7 mouse cellular contexts compared by ENCODE assay signal in genomic region chr11:121649900-121650299, GRCm38 (mm10). TPM values are rescaled to one million over a fixed set of nuclear protein-coding genes. Genes with fewer than 3 reads are reported as not detected.
A peak's percentile ranks its signal among the peaks of the same experiment; 100 is the strongest.
DNase-seq lines count a peak whose midpoint lies in the region; ATAC-seq and TF ChIP-seq lines count a peak whose summit lies in the region.

No protein-coding gene starts in this region.

- TF ChIP-seq CTCF in lung, postnatal 0 days (IDR thresholded peaks at IDR 0.05) = peak; percentile 60

- no peak overlapping the region for H3K4me3 ChIP-seq in midbrain, embryonic 11.5 days (ENCODE audit: low read depth, low read length)
- no peak overlapping the region for H3K4me3 ChIP-seq in midbrain, embryonic 16.5 days (ENCODE audit: low read depth, low read length)
- H3K4me3 ChIP-seq in lung, postnatal 0 days (ENCODE audit: low read depth, low read length) = no peak overlapping the region

- peak; percentile 44 for DNase-seq in midbrain, embryonic 11.5 days (ENCODE audit: low spot score, missing footprints)
- peak; percentile 41 to 61 for DNase-seq in heart, adult 9 months (ENCODE audit: low spot score in 2 of 2)
- DNase-seq in lung, postnatal 0 days (ENCODE audit: low spot score) = peak; percentile 61
- DNase-seq in adipocyte (ENCODE audit: low spot score) = no peak

- WGBS in midbrain, embryonic 11.5 days = 82% methylated on average over 10 of the region's 10 CpGs
- WGBS in midbrain, embryonic 16.5 days = 77% methylated on average over 10 of the region's 10 CpGs
- WGBS in lung, postnatal 0 days = 51% methylated on average over 10 of the region's 10 CpGs

- H3K4me2 ChIP-seq in midbrain, embryonic 11.5 days = no peak overlapping the region
- H3K4me2 ChIP-seq in midbrain, embryonic 16.5 days (ENCODE audit: low read length) = no peak overlapping the region
- no peak overlapping the region for H3K4me2 ChIP-seq in lung, postnatal 0 days (replicated peaks; ENCODE audit: low read depth, low read length)

- H3K27ac ChIP-seq in midbrain, embryonic 11.5 days (ENCODE audit: low read depth, low read length) = no peak overlapping the region
- H3K27ac ChIP-seq in midbrain, embryonic 16.5 days (ENCODE audit: low read length) = no peak overlapping the region
- no peak overlapping the region for H3K27ac ChIP-seq in lung, postnatal 0 days (ENCODE audit: low read length)

- H3K9ac ChIP-seq in midbrain, embryonic 11.5 days (ENCODE audit: low read length) = no peak overlapping the region
- H3K9ac ChIP-seq in midbrain, embryonic 16.5 days (ENCODE audit: low read depth, low read length) = no peak overlapping the region
- H3K9ac ChIP-seq in lung, postnatal 0 days (replicated peaks; ENCODE audit: low read depth) = no peak overlapping the region

- ATAC-seq in midbrain, embryonic 11.5 days (ENCODE audit: low FRiP score) = no peak
- no peak for ATAC-seq in midbrain, embryonic 16.5 days
- ATAC-seq in common myeloid progenitor, adult 5-6 weeks (replicated peaks; ENCODE audit: low read depth, poor library complexity, severe bottlenecking) = 0 out of 2 replicates have a peak, but pooled peaks have one; percentile 25
- peak; percentile 60 for ATAC-seq in lung, postnatal 0 days
- no peak for ATAC-seq in granulocyte monocyte progenitor cell, adult 5-6 weeks (replicated peaks; ENCODE audit: poor library complexity, severe bottlenecking)

- H3K4me1 ChIP-seq in midbrain, embryonic 11.5 days (ENCODE audit: control insufficient read depth, insufficient read depth, low read length) = no peaks in the 10 kb centered on the region
- no peaks in the 10 kb centered on the region for H3K4me1 ChIP-seq in midbrain, embryonic 16.5 days (ENCODE audit: control insufficient read depth, insufficient read depth, low read length)
- H3K4me1 ChIP-seq in lung, postnatal 0 days (ENCODE audit: insufficient read depth, low read depth, low read length) = no peaks in the 10 kb centered on the region

- H3K27me3 ChIP-seq in midbrain, embryonic 11.5 days (ENCODE audit: control insufficient read depth, insufficient read depth, low read length) = no peaks in the 10 kb centered on the region
- H3K27me3 ChIP-seq in midbrain, embryonic 16.5 days (ENCODE audit: control insufficient read depth, insufficient read depth, low read depth, low read length) = no peaks in the 10 kb centered on the region
- no peaks in the 10 kb centered on the region for H3K27me3 ChIP-seq in lung, postnatal 0 days (replicated peaks; ENCODE audit: insufficient read depth, low read length)

- no peaks in the 10 kb centered on the region for H3K9me3 ChIP-seq in midbrain, embryonic 11.5 days (ENCODE audit: control insufficient read depth, low read length)
- H3K9me3 ChIP-seq in midbrain, embryonic 16.5 days (replicated peaks; ENCODE audit: control insufficient read depth, low read length, poor library complexity, severe bottlenecking) = no peaks in the 10 kb centered on the region
- no peaks in the 10 kb centered on the region for H3K9me3 ChIP-seq in lung, postnatal 0 days (ENCODE audit: low read length)

- TF ChIP-seq EP300 in lung, postnatal 0 days (IDR thresholded peaks at IDR 0.05) = no peak

- no peaks in the 10 kb centered on the region; the same call in 1 of the 2 replicates for H3K36me3 ChIP-seq in midbrain, embryonic 11.5 days (ENCODE audit: control insufficient read depth, insufficient read depth, low read length)
- no peaks in the 10 kb centered on the region for H3K36me3 ChIP-seq in midbrain, embryonic 16.5 days (ENCODE audit: control insufficient read depth, insufficient read depth, low read length)
- no peaks in the 10 kb centered on the region for H3K36me3 ChIP-seq in lung, postnatal 0 days (ENCODE audit: insufficient read depth, low read length)

RNA-seq across cellular contexts. Expression of gene B3gntl1, which starts 23.1 kb away (rescaled TPM):
- polyA plus RNA-seq in midbrain, embryonic 11.5 days (2014; fragmentation: Nextera tagmentation; extraction: Ambion mirVana) = 5.2 and 5.6 TPM in 2 replicates
- polyA plus RNA-seq in midbrain, embryonic 16.5 days (2015; fragmentation: Nextera tagmentation; extraction: Ambion mirVana) = 6.6 and 6.7 TPM in 2 replicates
- 8.8 and 16.2 TPM in 2 replicates for total RNA-seq in common myeloid progenitor, adult 5-6 weeks (2017)
- polyA plus RNA-seq in lung, postnatal 0 days (2015; fragmentation: Nextera tagmentation; extraction: Ambion mirVana) = 3.4 and 4.3 TPM in 2 replicates
- 4.9 and 6.7 TPM in 2 replicates for total RNA-seq in granulocyte monocyte progenitor cell, adult 5-6 weeks (2014; fragmentation: Nextera tagmentation)
- 7.5 and 8.9 TPM in 2 replicates for total RNA-seq in granulocyte monocyte progenitor cell, adult 5-6 weeks (2017)

RNA-seq across cellular contexts. Expression of gene Metrnl, which starts 51.4 kb away (rescaled TPM):
- 10.5 and 10.7 TPM in 2 replicates for polyA plus RNA-seq in midbrain, embryonic 11.5 days (2014; fragmentation: Nextera tagmentation; extraction: Ambion mirVana)
- polyA plus RNA-seq in midbrain, embryonic 16.5 days (2015; fragmentation: Nextera tagmentation; extraction: Ambion mirVana) = 12.7 TPM in 2 replicates
- total RNA-seq in common myeloid progenitor, adult 5-6 weeks (2017) = 2.4 TPM in 1 of 2 replicates, not detected in the other
- polyA plus RNA-seq in lung, postnatal 0 days (2015; fragmentation: Nextera tagmentation; extraction: Ambion mirVana) = 22.3 and 23.6 TPM in 2 replicates
- total RNA-seq in granulocyte monocyte progenitor cell, adult 5-6 weeks (2014; fragmentation: Nextera tagmentation) = not detected in 2 replicates
- total RNA-seq in granulocyte monocyte progenitor cell, adult 5-6 weeks (2017) = 0.82 and 2.4 TPM in 2 replicates

Comparison
In these comparisons a context has a peak if more than half of its experiments do, and no peak if none do; other contexts are left out.
1. ATAC-seq: peak in common myeloid progenitor, adult 5-6 weeks (single experiment) and lung, postnatal 0 days (single experiment); none in midbrain, embryonic 11.5 days (single experiment), midbrain, embryonic 16.5 days (single experiment) and granulocyte monocyte progenitor cell, adult 5-6 weeks (single experiment).